Mouse (Mus musculus) cerebral cortex, adult 2 months (tissue): ENCODE results near the gene Rxfp4.

Experiments
- WGBS: fragments of 180-500 bp; shearing (Covaris S2); methylation state at CpG from one replicate; pipeline ENCODE4 v1.1.7; 2018; 5-methylcytosine and 5-hydroxymethylcytosine counted together

The Rxfp4 gene

GRCm38 (mm10) chr3:88609066-88609465 lies 43.9 kb downstream of the Rxfp4 start:
- 85% methylated on average over 4 of the region's 4 CpGs for WGBS

- 15% methylated on average over 10 of the region's 10 CpGs for WGBS
These were observed 45.2 kb downstream of the Rxfp4 start for GRCm38 (mm10) chr3:88607758-88608138.

GRCm38 (mm10) chr3:88607065-88607757 lies 45.7 kb downstream of the Rxfp4 start:
- WGBS, result under 1% methylated on average over 20 of the region's 20 CpGs

DNA sequence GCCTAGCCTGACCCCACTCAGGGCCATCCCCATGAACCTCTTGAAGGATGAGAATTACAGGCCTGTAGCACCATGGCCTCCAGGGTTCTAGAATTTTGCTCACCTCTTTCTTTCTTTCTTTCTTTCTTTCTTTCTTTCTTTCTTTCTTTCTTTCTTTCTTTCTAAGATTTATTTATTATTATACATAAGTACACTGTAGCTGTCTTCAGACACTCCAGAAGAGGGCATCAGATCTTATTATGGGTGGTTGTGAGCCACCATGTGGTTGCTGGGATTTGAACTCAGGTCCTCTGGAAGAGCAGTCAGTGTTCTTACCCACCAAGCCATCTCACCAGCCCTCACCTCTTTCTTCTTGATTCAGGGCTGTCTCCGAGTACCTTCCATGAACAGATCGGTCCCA lies 47.3 kb downstream of the Rxfp4 start, which contains the start of gene Arhgef2:
Gene Arhgef2 (plus strand): TSS at position 301 of the 400 bp plus-strand sequence.
- WGBS, result 96% methylated on average over 2 of the region's 2 CpGs

- WGBS, result 95% methylated on average over 7 of the region's 7 CpGs
These were observed 48.1 kb downstream of the Rxfp4 start for GRCm38 (mm10) chr3:88604863-88605262.

GRCm38 (mm10) chr3:88603714-88604161 lies 49.2 kb downstream of the Rxfp4 start:
- 29% methylated on average over 6 of the region's 6 CpGs for WGBS

- WGBS, result 67% methylated on average over 4 of the region's 4 CpGs
These were observed 50.5 kb downstream of the Rxfp4 start for GRCm38 (mm10) chr3:88602466-88602865.
